Mouse (Mus musculus) adrenal gland, adult 2 months (tissue): ENCODE measurements around the gene Prkaa1. TPM values are rescaled to one million over a fixed set of nuclear protein-coding genes. Genes with fewer than 3 reads are reported as not detected.
"Not testable (repeated sequence)": the region's sequence is repeated elsewhere in the genome, so short reads cannot be mapped to it uniquely, and the experiment has no call there.

Experiments used
- DNase-seq: peaks from one replicate; pipeline ENCODE4 v3.0.0; 2021
- polyA plus RNA-seq: library from polyadenylated mRNA; depleted of rRNA; stranded (reverse); fragments of >200 nt; gene quantifications from 2 replicates; pipeline ENCODE4 v1.2.3, GENCODE M21; 2012
- total RNA-seq, 2 experiments: library from RNA; stranded (reverse); gene quantifications; 2 replicates each; pipeline ENCODE4 v1.2.3; 2021

Prkaa1 gene
- total and polyA plus RNA-seq, 3 experiments: 1.8 to 38.7 (median 36.9) TPM

- DNase-seq: no peak
Measured at GRCm38 (mm10) chr15:5129111-5129805, 14.4 kb upstream of the Prkaa1 start.

DNA sequence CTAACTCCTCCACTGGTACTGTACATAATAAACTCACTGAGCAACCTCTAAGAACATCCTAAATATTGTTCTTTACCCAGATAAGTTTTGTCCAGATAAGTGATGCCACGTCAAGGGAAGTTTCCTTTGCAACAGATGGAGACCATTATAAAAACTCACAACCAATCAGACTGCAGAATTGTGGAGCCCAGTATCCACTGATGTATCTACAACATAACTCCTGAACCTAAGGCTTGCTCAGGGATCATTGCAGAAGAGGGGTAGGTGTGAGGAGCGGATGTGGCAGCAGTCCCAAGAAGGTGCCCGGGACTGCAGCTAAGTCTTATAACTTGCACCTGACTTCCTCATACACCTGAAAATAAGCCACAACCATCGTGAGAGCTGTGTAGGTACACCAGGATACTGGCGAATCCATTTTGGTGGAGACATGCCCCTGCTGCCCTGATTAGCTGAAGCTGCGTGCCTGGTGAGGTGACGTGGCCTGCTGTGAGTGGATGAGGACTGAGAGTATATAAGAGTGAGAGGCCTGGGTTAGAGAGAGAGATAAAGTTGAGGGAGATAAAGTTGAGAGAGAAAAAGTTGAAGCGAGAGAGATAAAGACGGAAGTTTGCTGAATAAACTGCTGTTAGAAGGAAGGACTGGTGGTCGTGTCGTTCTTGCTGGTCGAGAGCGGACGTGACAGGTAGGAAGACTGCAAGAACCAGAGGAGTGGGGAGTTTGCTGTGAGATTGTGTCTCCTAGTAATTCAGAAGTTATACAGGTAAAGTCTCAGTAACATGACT, 12.6 kb upstream of the Prkaa1 start:
- not testable (repeated sequence) for DNase-seq

GRCm38 (mm10) chr15:5133301-5133700, 10.4 kb upstream of the Prkaa1 start:
- DNase-seq: no peak

DNA sequence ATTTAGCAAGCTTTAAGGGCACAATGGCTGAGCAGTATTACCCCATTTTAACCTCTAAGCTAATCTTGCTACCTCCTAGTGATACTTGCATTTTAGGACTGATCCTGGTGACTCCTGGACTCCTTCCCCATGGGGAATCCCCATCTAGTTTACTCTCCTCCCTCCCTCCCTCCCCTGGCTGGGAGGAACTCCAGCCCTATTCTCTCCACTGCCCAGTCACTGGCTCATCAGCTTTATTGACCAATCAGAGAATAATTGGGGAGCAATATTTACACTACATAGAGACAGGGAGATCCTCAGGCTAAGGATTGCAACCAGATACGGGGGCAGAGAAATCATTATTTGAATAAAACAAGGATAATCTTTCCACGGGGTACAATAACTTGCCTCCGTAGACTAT, 9.5 kb upstream of the Prkaa1 start:
- DNase-seq: no peak

DNA sequence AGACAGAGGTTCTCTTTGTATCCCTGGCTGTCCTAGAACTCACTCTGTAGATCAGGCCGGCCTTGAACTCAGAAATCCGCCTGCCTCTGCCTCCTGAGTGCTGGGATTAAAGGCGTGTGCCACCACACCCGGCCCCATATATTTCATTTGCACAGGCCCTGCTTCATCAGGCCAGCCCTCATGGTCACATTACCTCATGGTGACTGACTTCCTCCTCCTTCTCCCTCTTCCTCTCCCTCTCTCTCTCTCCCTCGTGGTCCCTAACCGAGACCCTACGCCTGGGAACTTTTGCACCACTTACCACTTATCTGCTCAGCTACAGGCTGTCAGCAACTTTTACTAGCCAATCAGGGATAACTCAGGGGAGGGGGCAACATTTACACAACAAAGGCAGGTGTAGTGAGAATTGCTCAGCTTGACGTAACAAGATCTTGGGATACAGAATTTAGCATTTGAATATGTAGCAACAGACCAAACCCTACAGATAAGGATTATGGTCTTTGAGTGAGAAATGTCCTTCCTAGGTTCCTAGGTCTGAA, 8.6 kb upstream of the Prkaa1 start:
- DNase-seq: no peak

GRCm38 (mm10) chr15:5138021-5138856, 5.4 kb upstream of the Prkaa1 start:
- DNase-seq: no peak

- no peak for DNase-seq
Measured at GRCm38 (mm10) chr15:5139366-5139765, 4.3 kb upstream of the Prkaa1 start.

GRCm38 (mm10) chr15:5139863-5140262, 3.8 kb upstream of the Prkaa1 start:
- no peak for DNase-seq

DNA sequence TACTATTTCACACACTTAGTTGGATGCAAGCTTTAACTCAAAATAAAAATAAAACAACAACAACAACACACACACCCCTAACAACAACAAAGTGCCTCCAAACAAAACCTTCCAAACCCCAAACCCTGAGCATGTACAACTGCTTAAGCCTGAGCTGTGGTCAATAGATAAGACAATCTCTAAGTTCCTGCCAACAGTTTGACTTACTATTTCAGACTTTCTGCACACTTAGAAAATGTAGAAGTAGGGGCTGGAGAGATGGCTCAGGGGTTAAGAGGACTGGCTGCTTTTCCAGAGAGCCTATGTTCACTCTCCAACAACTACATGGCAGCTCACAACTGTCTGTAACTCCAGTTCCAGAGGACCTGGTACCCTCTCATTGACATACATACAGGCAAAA, 3.3 kb upstream of the Prkaa1 start:
- DNase-seq: no peak

- DNase-seq: no peak
Measured at GRCm38 (mm10) chr15:5142047-5142446, 1.6 kb upstream of the Prkaa1 start.

DNA sequence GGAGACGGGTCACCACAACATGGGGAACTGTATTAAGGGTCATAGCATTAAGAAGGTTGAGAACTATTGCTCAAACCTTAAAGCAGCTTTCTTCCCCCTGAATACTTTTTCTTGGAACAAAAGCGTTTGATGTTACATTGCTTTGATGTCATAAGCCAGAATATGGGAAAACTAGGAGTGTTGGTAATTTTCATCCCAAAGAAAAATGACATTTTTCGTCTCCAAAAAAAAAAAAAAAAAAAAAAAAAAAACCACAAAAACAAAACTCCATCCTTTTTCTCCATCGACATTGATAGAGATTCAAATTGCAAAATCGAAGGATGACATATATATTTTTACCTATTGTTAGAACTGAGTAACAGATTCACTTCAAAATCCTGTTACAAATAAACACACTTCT, 947 bp upstream of the Prkaa1 start:
- no peak for DNase-seq

DNA sequence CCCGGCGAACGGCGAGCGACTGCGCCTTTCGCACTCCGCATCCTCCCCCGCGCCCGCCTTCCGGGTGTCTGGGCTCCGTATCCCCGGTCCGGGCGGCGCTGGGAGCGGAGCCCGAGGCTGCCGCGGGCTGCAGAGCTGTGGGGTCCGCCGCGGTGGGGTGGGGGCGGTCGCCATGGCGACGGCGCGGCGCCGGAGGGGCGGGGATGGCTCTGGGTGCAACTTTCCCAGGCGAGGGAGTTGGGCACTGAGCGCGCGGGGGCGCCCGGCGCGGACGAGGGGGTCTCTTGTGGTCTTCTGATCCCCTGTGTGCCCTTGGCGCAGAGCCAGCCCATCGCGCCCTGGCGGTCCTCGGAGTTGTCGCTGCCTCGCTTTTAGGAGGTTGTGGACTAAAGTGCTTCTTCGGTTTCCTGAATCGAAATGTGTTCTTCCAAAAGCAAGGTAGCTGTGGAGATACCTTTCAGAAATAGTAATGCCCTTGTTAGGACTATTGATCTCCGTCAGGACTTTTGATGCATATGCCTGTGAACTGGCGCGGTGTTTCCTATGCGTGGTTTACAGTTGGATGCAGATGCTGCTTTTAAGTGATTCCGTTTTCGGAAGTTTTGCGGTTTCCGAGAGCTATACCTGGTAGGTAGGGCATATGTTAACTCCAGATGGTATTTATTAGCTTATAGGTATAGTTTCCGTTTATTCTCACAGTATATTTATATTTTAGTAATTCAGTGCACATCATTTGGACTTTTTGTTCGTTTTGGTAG, 539 bp downstream of the Prkaa1 start:
- DNase-seq: no peak

GRCm38 (mm10) chr15:5145196-5145945, 1.7 kb downstream of the Prkaa1 start:
- DNase-seq: peak; percentile 12

DNA sequence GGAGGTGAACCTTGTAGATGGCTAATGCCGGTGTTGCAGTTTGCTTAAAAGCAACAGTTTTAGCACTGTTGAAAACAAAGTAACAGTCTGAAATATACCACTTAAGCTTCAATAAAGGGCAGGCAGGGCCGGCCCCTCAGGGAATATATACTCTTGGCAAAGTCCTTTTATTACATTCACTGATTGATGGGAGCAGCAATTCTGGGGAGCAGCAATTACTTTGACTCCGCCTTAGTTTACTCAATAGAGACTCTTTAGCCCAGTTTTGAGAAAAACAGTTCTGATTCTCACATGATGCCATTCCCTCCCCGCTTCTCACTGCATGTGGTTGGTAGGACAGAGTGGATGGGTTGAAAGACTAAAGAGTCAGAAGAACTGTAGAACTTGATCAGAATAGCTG, 5.5 kb downstream of the Prkaa1 start:
- peak; percentile 22 for DNase-seq

DNA sequence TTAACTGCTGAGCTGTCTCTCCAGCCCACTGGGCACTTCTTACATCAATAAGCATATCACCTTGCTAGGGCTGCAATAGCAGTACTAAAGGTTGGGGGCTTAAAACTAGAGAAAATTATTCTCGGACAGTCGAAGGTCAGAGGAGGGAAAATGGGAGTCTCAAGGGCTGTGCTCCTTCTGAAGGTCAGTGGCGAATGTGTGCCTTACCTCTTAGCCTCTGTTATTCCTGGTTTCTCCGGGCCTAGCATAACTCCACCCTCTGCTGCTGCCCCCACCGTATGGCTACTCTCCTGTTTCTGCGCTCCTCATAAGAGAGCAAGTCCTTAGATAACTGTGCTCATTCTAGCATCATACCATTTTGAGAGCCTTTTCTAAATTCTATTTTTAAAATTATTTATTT, 8.5 kb downstream of the Prkaa1 start:
- DNase-seq: no peak

GRCm38 (mm10) chr15:5154621-5155020, 11.0 kb downstream of the Prkaa1 start:
- DNase-seq: no peak

DNA sequence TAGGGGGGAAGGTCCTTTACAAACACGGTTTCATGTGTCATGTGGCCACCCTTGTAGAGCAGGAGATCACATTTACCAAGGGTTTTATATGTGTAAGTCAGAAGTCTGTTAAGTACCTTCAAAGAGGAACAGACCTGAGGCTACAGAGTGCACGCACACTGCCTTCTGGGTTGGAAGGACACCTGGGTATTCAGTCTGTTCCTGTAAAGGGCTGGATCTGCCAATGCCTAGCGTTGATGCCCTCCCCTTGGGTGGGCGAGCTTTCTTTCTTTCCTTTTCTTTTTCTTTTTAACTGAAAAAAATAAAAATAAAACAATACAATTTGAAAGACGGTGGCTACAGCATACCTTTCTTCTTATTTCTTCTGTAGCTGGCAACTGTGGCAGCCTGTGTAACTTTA, 11.4 kb downstream of the Prkaa1 start:
- DNase-seq: no peak

DNA sequence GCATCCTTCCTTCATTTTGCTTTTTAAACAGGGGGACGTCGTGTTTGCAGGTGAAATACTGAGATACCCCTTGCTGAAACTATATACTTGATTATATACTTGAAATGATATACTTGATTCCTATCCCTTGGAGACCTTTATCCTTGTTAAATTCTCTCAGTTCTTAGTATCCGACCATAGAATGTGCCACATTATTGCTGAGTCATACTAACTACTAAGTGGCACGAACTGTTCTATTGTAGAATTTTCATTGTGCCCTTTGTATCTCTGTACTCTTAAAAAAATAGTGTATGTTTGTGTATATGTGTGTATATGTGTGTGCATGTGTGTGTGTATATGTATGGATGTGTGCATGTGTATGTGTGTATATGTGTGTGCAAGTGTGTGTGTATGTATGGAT, 12.7 kb downstream of the Prkaa1 start:
- DNase-seq: no peak

GRCm38 (mm10) chr15:5157386-5157785, 13.7 kb downstream of the Prkaa1 start:
- no peak for DNase-seq

- DNase-seq: peak; percentile 16
Measured at GRCm38 (mm10) chr15:5158827-5159226, 15.2 kb downstream of the Prkaa1 start.
